In the genomic region with DNA sequence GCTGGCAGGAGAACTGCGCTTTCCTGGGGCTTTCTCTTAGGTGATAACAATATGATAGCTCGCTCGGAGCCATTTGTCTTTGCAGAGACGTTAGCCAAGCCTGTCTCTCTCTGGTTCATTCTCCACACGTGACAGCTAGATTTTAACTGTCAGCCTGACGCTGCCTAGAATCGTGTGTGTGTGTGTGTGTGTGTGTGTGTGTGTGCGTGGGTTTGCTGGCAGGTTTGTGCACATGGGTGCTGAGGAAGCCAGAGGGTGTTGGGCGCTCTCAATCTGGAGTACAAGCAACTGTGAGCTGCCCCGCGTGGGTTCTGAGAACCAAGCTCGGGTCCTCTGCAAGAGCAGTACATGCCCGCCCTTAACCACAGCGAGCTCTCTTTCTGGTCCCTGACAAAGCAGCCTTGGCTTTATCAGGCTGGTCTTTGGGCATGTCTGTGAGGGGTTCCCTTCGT, we compare ENCODE assay signal across 16 mouse cellular contexts. TPM values are rescaled to one million over a fixed set of nuclear protein-coding genes. Genes with fewer than 3 reads are reported as not detected.
DNase-seq lines count a peak whose midpoint lies in the region; ATAC-seq lines count a peak whose summit lies in the region.
"Had no signal": no experiment of that assay in that cellular context is flagged by ENCODE, and none has a peak within 500 bp of the region (broad histone marks: within the 10 kb centered on the region; RNA-seq: fewer than 3 reads in every experiment).

No protein-coding gene starts in this region.

- no peak overlapping the region; the same call in 1 of the 2 replicates for H3K27ac ChIP-seq in heart, embryonic 10.5 days
- H3K27ac ChIP-seq in liver, embryonic 13.5 days: peak overlapping the region; percentile 47; the same call in 1 of the 2 replicates
- H3K27ac ChIP-seq: lung, embryonic 15.5 days; midbrain, embryonic 12.5 days; neural tube, embryonic 13.5 days had no signal

- H3K4me1 ChIP-seq in heart, embryonic 10.5 days: 0 out of 2 replicates have a peak, but pooled peaks cover 4% of the 10 kb centered on the region
- peaks cover 16% of the 10 kb centered on the region for H3K4me1 ChIP-seq in liver, embryonic 13.5 days (replicated peaks)
- H3K4me1 ChIP-seq: lung, embryonic 15.5 days; midbrain, embryonic 12.5 days; neural tube, embryonic 13.5 days had no signal

- no peaks in the 10 kb centered on the region for H3K27me3 ChIP-seq in heart, embryonic 10.5 days (ENCODE audit: insufficient read depth, poor library complexity, severe bottlenecking)
- H3K27me3 ChIP-seq in liver, embryonic 13.5 days: no peaks in the 10 kb centered on the region
- H3K27me3 ChIP-seq: lung, embryonic 15.5 days; midbrain, embryonic 12.5 days; neural tube, embryonic 13.5 days had no signal

- peak; percentile 88 for ATAC-seq in liver, embryonic 13.5 days (ENCODE audit: low read depth)

- DNase-seq in heart, embryonic 10.5 days (ENCODE audit: low spot score): no peak
- DNase-seq in heart, adult 8-10 months (ENCODE audit: low spot score): no peak
- DNase-seq in thymus, postnatal 0 days (ENCODE audit: low spot score): peak; percentile 50
- no peak for DNase-seq in thymus, postnatal 36 days
- peak; percentile 10 for DNase-seq in liver, embryonic 13.5 days
- DNase-seq in urinary bladder, adult 2 months (ENCODE audit: low spot score): no peak
- DNase-seq in Muller cell, postnatal 12 days (ENCODE audit: inconsistent ontology term): no peak
- DNase-seq in spleen, postnatal 10 days (ENCODE audit: low spot score in 2 of 2): no peak
- DNase-seq: B cell, adult 2 months; kidney, adult 11 months had no signal

- 25% methylated on average over 15 of the region's 15 CpGs for WGBS in heart, embryonic 10.5 days
- 29% methylated on average over 15 of the region's 15 CpGs for WGBS in liver, embryonic 13.5 days (ENCODE audit: insufficient replicate concordance)

- peak overlapping the region; percentile 36; the same call in 1 of the 2 replicates for H3K9ac ChIP-seq in liver, embryonic 13.5 days
- H3K9ac ChIP-seq: lung, embryonic 15.5 days; midbrain, embryonic 12.5 days; neural tube, embryonic 13.5 days had no signal

- peak overlapping the region; percentile 48 for H3K4me2 ChIP-seq in liver, embryonic 13.5 days
- H3K4me2 ChIP-seq: lung, embryonic 15.5 days; midbrain, embryonic 12.5 days; neural tube, embryonic 13.5 days had no signal

- H3K36me3 ChIP-seq in heart, embryonic 10.5 days: peaks cover 66% of the 10 kb centered on the region
- H3K36me3 ChIP-seq in liver, embryonic 13.5 days: peaks cover 60% of the 10 kb centered on the region

- peak overlapping the region; percentile 35; the same call in 1 of the 2 replicates for H3K4me3 ChIP-seq in heart, embryonic 10.5 days
- H3K4me3 ChIP-seq in liver, embryonic 13.5 days (replicated peaks): 0 out of 2 replicates have a peak overlapping the region, but pooled peaks have one; percentile 6
- H3K4me3 ChIP-seq: lung, embryonic 15.5 days; midbrain, embryonic 12.5 days; neural tube, embryonic 13.5 days had no signal

- H3K9me3 ChIP-seq in heart, embryonic 10.5 days: no peaks in the 10 kb centered on the region
- no peaks in the 10 kb centered on the region for H3K9me3 ChIP-seq in liver, embryonic 13.5 days (replicated peaks)
- H3K9me3 ChIP-seq: lung, embryonic 15.5 days; midbrain, embryonic 12.5 days; neural tube, embryonic 13.5 days had no signal

RNA-seq across cellular contexts. Expression of gene Dhx29, which starts 14.7 kb away (rescaled TPM):
- 19.7 and 24.7 TPM in 2 replicates for polyA plus RNA-seq in heart, embryonic 10.5 days (2016; fragmentation: Nextera tagmentation; extraction: Ambion mirVana)
- 10 to 100 TPM; 14.3 to 15.4 (median 15.1) TPM for total RNA-seq in heart, adult 8-10 months (2022)
- polyA plus RNA-seq in thymus, postnatal 0 days (2015; fragmentation: Nextera tagmentation; extraction: Ambion mirVana): 29.3 and 30.7 TPM in 2 replicates
- 13.2 and 14.4 TPM in 2 replicates for polyA plus RNA-seq in liver, embryonic 13.5 days (2015; fragmentation: Nextera tagmentation; extraction: Ambion mirVana)
- polyA plus RNA-seq in urinary bladder, adult 2 months (2012; rRNA removed): 9.8 and 10.6 TPM in 2 replicates

RNA-seq across cellular contexts. Expression of gene Mtrex, which starts 14.7 kb away (rescaled TPM):
- 68.3 and 68.9 TPM in 2 replicates for polyA plus RNA-seq in heart, embryonic 10.5 days (2016; fragmentation: Nextera tagmentation; extraction: Ambion mirVana)
- 10 to 100 TPM; 22.1 to 27.2 (median 26.0) TPM for total RNA-seq in heart, adult 8-10 months (2022)
- 54.6 and 56.2 TPM in 2 replicates for polyA plus RNA-seq in thymus, postnatal 0 days (2015; fragmentation: Nextera tagmentation; extraction: Ambion mirVana)
- polyA plus RNA-seq in liver, embryonic 13.5 days (2015; fragmentation: Nextera tagmentation; extraction: Ambion mirVana): 42.2 and 56.3 TPM in 2 replicates
- polyA plus RNA-seq in urinary bladder, adult 2 months (2012; rRNA removed): 35.2 and 36.1 TPM in 2 replicates

RNA-seq across cellular contexts. Expression of gene Ccno, which starts 45.7 kb away (rescaled TPM):
- polyA plus RNA-seq in heart, embryonic 10.5 days (2016; fragmentation: Nextera tagmentation; extraction: Ambion mirVana): 0.10 TPM in 1 of 2 replicates, not detected in the other
- total RNA-seq in heart, adult 8-10 months (2022): under 1 TPM in 2 of 4 experiments, not detected in 2; 0.16 to 0.50 TPM
- 1.2 TPM in 2 replicates for polyA plus RNA-seq in thymus, postnatal 0 days (2015; fragmentation: Nextera tagmentation; extraction: Ambion mirVana)
- polyA plus RNA-seq in liver, embryonic 13.5 days (2015; fragmentation: Nextera tagmentation; extraction: Ambion mirVana): 0.15 TPM in 1 of 2 replicates, not detected in the other
- 0.57 and 0.67 TPM in 2 replicates for polyA plus RNA-seq in urinary bladder, adult 2 months (2012; rRNA removed)
- polyA plus RNA-seq: neural tube, embryonic 13.5 days had no signal

RNA-seq across cellular contexts. Expression of gene Mcidas, which starts 51.7 kb away (rescaled TPM):
- polyA plus RNA-seq in heart, embryonic 10.5 days (2016; fragmentation: Nextera tagmentation; extraction: Ambion mirVana): 0.13 TPM in 1 of 2 replicates, not detected in the other
- total RNA-seq in heart, adult 8-10 months (2022): not detected
- 0.20 and 0.28 TPM in 2 replicates for polyA plus RNA-seq in thymus, postnatal 0 days (2015; fragmentation: Nextera tagmentation; extraction: Ambion mirVana)
- not detected in 2 replicates for polyA plus RNA-seq in liver, embryonic 13.5 days (2015; fragmentation: Nextera tagmentation; extraction: Ambion mirVana)
- polyA plus RNA-seq in urinary bladder, adult 2 months (2012; rRNA removed): 0.14 and 0.25 TPM in 2 replicates
- total RNA-seq: MEL had no signal
- polyA plus RNA-seq: large intestine, adult 2 months; testis, adult 2 months had no signal

Comparison
In these comparisons a context has a peak if more than half of its experiments do, and no peak if none do; other contexts are left out.
1. DNase-seq: peak in thymus, postnatal 0 days (single experiment) and liver, embryonic 13.5 days (single experiment); none in heart, embryonic 10.5 days (single experiment), heart, adult 8-10 months (single experiment), thymus, postnatal 36 days (0 of 2), urinary bladder, adult 2 months (single experiment), Muller cell, postnatal 12 days (single experiment) and spleen, postnatal 10 days (0 of 2).